Mouse (Mus musculus) thymus, postnatal 4 days (tissue): Measurements from ENCODE around the gene Pkp4.

Experiments
- DNase-seq: peaks from one replicate; pipeline ENCODE4 v3.0.0; 2021

Pkp4 gene

DNA sequence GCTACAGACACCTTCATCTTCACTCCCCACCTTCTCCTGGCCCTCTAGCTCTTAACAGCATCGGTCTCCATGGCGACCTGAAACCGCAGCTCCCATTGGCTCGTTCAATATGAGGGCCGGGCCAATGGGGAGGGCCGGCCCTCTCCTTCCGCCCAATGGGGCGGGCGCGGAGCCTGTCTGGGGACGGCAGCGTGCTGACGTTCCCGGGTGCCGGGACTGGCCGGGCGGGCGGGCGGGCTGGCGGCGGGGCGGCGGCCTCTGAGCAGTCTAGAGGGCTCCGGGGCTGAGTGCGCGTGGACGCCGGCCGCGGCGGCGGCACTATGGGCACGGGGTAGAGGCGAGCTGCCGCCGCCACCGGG is at the start of gene Pkp4, which contains the start of gene Ccdc148:
TSS of gene Pkp4 (plus strand) at position 246 of the 359 bp plus-strand sequence.
TSS of gene Ccdc148 (minus strand) at position 79 of the 359 bp plus-strand sequence.
- peak; percentile 92 for DNase-seq

DNA sequence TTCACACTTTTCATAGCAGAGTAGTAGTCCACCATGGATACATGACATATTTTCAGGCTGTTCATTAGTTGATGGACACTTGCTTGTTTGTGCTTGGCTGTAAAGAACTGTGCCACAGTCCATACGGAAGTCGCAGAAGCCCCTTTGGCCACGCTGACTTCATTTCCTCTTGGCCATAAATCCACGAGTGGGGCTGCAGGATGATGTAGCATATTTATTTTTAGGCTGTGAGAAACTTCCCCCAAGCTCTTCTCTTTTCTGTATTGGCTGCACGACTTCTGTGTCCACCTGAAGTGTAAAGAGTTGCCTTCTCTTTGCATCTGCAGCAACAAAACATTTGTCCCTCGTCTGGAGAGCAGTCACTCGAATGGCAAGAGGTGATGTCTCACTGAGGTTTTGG is 31.6 kb upstream of the Pkp4 start:
- no peak for DNase-seq

DNA sequence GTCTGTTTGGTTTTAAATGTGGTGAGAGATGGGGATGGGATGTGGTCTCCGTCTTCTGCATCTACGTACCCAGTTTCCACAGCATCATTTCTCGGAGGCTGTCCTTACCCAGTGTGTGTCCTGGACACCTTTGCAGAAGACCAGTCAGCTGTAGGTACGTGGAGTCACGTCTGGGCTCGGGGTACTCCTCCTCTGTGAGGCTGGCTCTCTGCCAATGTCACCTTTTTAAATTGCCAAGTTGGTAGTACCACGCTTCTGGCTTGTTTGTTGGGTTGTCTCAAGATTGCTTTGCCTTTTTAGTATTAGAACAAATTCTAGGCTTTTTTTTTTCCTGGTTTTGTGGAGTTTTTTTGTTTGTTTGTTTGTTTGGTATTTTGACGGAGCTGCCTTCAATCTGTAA is 30.8 kb upstream of the Pkp4 start:
- DNase-seq: no peak

DNA sequence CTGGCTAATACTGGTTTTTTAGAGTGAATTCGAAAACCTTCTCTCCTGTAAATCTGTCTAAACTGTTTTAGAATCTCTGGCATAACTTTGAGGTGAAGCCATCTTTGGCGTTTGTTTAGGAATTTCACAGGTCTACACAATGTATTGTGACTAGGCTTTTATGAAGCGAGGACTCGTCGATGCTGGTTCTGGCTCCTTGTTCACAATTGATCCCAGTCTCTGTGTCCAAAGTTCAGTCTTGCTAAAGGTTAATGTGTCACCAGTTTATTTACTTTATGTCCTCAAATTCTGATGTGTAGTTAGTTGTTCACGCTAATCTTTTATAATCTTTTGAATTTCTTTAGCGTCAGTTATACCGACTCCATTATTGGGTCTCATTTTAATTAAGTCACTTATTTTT is 29.6 kb upstream of the Pkp4 start:
- DNase-seq: no peak

DNA sequence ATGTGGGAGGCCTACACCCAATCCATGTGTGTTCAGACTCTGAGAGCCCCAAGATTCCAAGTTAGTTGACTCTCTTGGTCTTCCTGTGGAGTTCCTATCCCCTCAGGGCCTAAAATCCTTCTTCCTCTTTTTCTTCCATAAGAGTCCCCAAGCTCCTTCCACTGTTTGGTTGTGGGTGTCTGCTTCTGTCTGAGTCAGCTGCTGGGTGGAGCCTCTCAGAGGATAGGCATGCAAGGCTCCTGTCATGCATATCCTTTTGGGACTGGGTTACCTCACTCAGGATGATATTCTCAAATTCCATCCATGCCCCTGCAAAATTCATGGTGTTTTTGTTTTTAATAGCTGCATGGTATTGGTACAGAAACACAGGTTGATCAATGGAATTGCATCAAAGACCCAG is 5.2 kb upstream of the Pkp4 start:
- DNase-seq: no peak

DNA sequence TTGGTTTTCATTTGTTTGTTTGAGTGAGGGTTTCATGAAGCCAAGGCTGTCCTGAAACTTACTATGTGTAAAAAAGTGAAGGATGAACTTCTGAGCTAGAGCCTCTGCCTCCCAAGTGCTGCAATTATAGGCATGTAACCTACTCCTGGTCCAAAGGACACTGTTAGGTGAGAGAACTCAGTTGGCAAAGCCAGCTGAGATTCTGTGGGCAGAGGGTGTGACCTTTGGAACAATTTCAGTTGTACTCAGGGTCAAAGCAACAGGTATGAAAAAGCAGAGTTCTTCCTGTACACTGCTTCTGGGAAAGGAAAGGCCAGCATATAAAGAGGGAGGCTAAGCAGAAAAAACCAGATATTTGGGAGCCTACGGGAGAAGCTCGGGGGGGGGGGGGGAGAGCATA is 2.5 kb upstream of the Pkp4 start:
- DNase-seq: no peak

DNA sequence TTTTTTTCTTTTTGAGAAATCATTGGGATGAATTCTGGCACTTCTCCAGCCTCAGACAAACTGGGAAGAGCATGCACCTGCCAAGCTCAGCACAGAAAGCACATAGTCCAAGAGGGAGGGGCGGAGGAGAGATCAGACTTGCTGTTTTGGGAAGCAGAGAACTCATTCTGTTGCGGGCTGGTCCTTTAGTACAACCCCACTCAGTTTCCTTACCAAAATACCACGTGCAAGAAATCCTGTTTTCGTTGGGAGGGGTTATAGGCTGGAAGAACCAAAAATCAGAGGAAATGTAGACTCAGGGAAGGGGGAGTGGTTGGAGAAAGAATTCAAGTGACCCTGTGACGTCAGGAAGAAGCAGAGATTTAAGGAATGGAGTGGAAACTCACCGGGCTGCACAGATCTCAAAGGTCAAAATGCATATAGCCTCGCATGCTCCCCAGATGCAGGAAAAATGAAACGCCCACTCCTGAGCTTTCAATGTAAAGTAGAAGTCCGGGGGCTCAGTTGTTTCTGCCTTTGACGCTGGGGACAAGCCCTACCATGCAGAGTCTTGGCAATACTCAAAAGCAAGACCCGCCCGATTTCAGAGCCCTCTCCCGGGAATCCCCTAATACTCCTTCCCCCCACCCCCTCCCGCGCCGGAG is 567 bp upstream of the Pkp4 start:
- no peak for DNase-seq

DNA sequence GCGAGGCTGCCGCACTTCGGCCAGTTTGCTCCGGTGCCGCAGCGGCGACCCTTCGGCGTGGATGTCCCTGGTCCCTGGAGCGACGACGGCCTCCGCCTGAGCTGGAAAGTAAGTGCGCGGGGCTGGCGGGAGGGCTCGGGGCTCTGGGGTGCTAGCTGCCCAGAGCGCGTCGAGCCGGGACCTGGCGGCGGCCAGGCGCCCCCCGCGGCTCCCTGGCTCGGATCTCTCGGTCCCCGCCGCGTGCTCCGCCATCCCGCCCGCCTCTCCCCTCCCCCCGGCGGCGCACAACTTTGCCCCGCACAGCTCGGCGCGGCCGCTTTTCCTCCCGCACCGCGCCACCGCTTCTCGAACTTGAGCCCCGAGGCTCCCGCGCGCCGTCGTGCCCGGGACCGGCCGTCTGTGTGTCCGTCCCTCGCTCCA is 381 bp downstream of the Pkp4 start:
- DNase-seq: peak; percentile 64

DNA sequence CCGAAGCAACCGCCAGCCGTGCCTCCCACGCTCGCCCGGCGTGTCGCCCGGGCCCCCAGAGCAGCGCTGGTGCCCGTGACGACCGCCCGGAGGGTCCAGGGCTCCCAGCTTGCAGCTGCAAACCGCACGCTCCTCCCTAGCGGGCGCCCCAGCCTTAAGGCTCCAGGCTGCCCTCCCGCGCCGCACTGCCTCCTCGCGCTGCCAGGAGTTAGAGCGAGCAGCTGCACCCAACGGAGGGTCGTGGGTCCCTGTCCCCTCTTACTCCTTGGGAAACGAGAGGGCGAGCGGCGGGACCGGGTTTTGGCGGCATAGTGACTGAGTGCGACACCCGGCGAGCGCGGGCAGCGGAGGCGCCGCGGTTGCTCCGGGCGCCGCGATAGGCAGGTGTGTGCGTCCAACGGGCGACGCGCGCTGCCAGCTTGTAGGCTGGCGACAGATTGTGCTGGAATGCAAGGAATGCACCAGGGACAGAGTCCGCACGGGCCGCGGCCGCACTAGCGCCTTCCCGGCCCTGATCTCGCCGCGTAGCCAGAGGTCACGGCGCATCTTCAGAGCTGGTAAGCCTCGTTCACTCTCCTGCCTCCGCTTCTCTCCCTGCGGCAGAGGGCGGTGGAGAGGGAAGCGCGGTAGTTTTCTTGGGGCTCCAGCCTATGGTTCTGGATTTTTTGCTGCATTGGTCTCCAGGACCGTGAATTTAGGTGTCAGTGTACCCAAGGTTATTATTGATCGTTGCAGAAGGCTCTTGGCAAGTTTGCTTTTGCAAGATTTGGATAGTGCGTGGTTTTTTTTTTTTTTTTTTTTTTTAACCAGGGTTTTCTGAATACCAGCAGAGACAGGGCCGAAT is 1.0 kb downstream of the Pkp4 start:
- peak; percentile 80 for DNase-seq

DNA sequence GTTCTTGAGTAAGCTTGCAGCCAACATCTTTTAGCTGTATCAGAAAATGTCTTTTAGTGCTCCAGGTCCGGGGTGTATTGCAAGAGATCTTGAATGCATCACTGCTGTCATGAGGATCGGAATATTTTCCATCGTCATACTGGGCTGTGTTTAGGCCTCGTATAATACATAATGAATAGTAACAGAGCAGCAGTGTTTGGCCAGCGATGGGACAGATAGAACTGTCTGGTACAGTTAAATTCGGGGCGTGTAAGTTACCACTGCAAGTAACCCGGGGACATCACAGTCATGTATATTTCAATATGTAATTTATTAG is 1.6 kb downstream of the Pkp4 start:
- no peak for DNase-seq

DNA sequence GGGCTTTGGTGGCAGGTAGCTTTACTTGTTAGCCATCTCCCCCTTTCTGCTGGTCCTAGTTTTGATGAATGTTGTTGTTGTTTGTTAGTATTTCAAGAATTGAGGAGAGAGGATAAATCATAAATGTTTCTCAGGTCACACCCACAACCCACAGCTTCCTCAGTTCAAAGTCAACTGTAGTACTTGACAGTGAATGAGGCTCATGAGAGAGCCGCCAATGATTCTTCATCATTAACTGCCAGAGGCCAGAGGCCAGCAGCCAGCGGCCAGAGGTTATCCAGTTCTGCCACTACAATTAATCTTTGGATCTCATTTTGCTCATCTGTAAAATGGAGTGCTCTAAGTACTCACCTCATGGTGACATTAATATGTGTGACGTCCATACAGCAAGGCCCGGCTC is 6.3 kb downstream of the Pkp4 start:
- DNase-seq: no peak

DNA sequence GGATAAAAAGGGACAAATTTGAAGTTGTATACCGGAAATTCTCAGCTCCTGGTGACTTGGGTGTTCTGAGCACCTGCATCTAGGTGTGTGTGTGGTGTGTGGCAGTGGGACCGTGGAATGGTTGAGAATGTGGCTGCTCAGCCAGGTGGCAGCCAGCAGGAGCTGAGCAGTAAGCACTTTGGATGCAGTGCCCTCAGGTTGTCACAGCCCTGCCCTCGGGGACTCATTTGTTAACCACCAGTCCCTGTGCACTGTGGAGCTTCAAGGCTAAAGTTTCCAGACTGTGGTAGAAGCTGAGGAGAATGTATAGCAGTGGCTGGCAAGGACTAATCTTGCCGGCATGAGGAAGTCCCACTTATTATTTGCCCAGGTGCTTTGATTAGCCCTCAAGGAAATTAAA is 7.2 kb downstream of the Pkp4 start:
- DNase-seq: no peak

DNA sequence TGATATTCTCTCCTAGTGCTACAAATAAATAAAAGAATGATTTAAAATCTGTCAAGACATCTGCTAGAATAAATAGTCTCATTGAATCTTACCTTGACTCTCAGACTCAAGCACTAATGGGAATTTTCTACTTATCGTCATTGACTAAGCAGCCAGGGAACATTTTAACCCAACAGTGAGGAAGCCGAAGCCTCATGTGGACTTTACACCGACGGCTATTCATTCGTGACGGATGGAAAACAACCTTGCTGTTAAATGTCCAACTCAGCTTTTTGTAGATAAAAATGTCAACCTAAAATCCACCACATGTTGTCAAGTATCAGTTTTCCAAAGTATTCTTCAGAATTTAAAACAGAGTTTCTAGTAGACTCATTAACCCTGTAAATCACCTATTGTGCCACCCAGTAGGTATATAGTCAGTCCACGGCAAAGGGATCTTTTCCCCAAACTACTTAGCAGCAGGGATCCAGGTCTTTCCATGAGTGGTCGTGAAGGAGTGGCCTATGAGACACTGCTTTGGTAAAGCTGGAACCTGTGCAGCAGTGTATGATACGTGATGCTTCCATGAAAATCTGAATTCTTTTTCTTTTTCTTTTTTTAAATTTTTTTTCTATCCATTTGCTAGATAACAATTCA is 9.0 kb downstream of the Pkp4 start:
- DNase-seq: no peak

DNA sequence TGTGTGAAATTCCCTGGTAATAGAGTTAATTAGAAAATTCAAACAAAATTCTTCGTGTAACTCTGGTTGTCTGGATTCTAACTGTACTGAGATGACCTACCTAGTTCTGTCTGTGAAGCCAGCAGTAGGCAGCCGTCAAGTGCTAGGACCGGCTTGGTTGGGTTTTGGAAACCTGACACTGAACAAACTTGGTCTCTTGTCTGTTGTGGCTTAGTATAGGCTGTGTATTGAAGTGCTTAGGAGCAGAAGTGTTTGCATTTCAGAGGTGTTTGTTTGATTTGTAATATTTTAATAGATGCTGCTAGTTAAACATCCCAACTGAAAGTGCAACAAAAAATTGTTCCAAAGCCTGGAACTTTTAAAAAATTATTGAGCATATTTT is 9.5 kb downstream of the Pkp4 start:
- no peak for DNase-seq

DNA sequence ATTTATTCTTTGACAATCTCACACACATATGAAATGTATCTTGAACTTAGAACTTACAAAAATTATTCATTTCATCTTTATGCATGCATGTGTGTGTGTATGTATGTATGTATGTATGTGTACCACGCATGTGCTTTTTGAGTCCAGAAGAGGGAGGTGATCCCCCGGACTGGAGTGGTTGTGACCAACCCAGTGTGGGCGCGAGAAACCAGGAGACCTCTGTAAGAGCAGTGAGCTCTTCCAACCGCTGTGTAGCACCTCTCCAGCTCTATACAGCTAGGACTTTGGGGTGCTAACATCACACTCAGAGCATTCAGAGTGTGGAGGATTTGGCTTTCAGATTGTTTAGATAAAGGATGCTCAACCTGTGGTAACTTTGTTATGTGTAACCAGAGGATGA is 9.9 kb downstream of the Pkp4 start:
- DNase-seq: no peak

DNA sequence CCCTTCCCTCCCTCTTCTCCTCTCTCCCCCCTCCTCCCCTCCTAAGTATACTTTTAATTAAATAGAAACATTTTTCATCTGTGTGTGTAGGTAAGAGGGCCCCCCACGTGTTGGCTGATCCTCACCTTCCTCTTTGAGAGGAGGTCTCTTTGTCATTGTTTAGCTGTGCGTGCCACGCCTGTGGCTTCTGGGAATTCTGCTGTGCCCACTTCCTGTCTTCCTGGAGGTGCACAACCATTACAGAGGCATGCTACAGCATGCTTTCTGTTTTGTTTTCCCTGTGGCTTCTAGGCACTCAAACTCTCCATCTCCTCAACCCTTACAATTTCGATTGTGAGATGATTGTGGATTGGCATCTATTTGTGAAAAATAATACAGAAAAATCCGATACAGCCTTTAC is 10.9 kb downstream of the Pkp4 start:
- DNase-seq: no peak

DNA sequence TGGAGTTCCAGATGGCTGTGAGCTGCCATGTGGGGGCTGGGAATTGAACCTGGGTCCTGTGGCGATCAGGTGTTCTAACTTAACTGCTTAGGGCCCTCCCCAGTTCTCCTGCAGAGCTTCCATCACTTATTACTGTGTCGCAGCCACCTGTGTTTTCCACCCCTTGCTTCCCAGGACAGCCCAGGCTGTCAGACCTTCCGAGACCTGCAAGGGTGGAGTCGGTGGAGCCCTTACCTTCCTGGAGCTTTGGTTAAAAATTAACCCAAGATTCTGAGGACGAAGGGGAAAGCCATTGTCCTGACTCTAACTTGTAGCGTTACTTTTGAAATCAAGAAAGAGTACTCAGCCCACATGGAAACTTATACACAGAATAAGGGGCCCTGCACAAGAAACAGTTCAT is 15.3 kb downstream of the Pkp4 start:
- no peak for DNase-seq

DNA sequence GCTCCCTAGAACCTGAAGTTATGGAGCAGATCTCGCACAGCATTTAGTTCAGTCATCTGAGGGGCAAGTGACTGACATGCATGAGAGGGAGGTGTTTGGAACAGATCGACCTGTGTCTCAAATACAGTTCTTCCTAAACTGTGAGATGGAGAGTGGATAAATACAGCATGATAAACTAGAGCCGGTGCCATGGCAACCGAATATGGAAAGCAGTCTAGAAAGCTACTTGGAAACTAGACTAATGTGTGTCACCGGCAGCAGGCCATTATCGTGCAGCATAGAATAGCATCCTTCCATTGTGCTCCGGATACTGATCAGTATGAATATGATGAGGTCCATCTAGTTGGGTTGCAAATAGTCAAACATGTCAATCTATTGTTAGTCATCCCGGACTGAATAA is 17.5 kb downstream of the Pkp4 start:
- no peak for DNase-seq

DNA sequence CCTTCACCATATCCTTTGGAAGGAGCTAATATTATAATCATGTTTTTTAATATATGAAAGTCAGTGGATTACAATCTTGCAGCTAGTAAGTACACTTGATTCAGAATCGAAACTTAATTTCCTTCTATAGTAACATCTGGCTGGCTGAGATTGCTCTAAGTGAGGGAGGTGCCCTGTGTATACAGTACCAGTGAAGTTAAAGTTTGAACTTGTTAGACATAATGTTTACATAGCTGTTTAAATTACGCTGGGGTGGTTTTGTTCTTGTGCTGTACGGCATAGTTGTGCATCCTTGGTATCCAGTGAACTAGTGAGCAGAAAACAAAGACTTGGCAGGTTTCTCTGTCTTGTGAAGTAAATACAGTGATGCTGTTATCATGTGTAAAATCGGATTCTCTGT is 18.3 kb downstream of the Pkp4 start:
- no peak for DNase-seq

DNA sequence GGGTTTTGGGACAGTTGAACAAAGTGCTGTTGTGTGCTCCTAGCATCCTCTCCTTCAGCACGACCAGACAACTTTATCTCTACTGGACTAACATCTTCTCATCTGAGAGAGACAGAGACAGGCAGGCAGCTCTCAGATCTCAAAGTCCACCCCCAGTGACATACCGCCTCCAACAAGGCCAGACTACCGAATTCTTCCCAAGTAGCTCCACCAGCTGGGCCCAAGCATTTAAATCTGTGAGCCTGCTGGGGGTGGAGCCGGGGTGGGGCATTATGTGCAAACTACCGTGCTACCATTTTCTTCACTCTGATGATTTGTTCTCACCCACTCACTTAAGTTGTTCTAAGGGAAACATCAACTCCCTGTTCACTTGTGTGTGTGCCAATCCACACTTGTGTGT is 18.8 kb downstream of the Pkp4 start:
- DNase-seq: no peak

DNA sequence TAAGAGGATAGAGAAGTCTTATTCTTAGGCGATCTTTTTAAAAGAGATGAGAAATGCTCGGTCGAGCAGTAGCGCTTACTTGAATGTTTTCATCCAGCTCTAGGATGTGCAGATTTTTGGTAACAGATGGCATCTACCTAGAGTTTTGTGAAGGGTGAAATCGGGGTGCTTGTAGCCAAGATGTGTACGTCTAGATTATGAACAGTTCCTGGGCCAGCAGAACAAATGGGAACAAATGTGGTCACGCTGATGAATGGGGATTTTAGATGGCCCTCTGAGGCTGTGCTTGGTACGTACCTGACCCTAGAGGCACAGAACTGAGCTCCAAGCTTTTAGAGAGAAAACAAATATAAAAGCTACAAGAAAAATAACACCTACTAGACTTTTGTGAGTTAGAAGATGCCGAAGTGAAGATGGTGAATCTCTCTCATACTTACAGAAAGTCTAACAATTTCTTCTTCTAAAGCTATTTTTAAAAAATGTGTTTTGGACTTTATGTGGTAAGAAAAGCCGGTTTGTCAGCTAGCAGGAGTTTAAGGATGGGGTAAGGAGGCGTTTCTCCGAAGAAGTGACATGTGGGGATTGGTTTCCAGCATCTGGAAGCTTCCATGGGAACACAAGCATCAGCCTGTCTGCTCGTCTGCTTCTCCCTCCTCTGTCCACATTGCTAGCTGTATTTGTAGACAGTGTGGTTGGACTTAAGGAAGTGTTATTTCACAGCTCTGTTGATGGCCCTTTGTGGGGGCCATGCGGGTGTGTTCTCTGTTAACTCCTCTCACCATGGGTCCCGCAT is 20.9 kb downstream of the Pkp4 start:
- DNase-seq: no peak

DNA sequence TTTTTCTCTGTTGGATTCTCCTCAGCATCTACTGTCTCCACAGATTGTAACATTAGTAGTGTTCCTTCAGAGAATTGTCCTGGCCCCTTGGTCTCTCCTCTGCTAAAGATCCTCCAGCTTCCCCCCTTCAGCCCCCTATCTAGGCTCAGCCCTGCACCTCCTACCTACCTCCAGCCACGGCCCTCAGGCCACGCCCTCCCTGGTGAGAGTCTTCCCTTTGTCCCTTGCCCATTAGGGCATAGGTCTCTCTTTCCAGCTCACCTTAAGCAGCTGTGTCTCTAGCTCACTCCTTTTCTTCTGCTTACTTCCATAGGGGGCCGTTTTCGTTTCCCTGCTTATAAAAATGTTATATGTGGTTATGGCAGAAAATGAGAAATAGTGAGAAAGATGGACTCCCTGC is 22.9 kb downstream of the Pkp4 start:
- no peak for DNase-seq
